Mouse (Mus musculus): ENCODE measurements around the gene 2210016F16Rik.
A peak's percentile ranks its signal among the peaks of the same experiment; 100 is the strongest.
"Not testable (repeated sequence)": the region's sequence is repeated elsewhere in the genome, so short reads cannot be mapped to it uniquely, and the experiment has no call there.

Gene 2210016F16Rik

DNA sequence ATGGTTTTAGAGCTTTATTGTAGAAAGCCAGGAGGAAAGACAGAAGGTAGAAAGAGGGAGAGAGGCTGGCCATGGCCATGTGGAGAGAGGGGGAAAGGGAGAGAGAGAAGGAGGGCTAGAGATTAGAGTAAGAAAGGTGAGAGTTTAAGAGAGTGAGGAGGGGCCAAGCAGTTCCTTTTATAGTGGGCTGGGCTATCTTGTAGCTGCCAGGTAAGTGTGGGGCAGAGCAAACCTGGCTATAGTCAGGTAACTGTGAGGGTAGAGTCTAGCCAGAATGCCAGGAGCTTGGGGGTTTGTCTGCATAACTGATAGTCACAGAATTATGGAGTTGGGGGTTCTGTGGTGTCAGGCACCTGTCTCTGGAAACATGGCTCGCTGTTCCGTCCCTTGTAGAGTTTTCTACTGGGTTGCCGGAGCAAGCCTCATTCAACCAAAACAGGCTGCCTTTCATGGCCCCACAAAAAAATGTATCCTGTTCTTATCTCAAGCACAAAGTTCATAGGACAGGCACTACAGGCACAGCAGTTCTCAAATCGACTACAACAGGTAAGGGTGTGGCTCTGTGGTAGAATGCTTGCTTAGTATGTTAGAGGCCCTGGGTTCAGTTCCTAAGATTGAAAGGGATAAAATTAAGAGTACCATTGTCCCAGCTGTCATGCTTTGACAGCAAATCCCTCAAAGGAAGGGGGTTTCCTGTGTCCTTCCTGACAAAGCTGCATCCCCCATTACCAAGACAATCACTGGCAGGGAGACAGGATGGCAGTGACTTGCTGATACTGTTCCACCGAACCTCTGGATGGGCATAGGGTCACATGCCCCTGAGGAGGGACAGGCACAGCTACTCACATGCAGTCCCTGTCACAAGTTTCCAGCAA, 12.5 kb downstream of the 2210016F16Rik start:
- no peak for DNase-seq

DNA sequence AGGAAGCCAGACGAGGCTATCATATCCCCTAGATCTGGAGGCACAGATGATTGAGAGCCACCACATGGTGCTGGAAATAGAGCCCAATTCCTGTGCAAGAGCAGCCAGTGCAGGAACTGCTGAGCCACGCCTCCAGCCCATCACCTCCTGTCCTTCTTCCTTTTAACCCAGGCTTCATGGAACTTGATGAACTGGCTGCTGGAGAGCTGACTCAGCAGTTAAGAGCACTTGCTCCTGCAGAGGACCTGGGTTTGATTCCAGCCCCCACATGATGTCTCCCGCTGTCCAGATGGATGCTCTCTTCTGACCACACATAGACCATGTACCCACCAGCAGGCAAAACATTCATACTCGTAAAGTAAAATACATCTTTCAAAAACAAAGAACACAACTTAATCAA, 16.2 kb downstream of the 2210016F16Rik start:
- no peak for DNase-seq

DNA sequence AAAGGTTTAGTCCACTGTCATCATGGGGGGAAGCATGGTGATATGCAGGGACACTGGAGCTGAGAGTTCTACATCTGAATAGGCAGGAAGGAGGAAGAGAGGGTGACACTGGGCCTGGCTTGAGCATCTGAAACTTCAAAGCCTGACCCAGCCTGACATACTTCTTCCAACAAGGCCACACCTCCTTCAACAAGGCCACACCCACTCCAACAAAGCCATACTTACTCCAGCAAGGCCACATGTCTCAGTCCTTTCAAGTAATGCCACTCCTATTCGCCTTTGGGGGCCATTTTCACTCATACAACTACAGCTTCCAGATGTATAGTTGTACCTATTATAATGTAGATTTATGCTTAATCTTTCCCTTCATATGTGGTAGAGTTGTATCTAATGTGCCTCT, 17.4 kb downstream of the 2210016F16Rik start:
- DNase-seq, result no peak

DNA sequence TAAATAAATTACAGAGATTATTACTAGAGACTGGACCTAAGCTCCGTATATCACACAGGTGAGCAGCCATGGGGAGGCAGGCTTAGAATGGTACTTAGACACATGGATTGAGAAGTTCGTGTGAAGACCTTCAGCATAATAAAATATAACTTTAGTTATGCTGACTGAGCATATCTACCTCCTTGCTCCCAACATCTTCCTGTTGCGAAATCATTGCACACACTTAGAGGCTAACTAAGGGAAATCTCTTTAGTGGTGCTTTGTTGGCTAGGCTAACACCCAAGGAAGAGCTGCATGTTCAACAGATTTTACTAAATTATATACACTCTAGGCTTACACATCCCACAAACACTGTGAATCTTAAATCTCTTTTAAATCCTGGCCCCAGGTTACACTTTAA, 18.7 kb downstream of the 2210016F16Rik start:
- DNase-seq, result no peak

DNA sequence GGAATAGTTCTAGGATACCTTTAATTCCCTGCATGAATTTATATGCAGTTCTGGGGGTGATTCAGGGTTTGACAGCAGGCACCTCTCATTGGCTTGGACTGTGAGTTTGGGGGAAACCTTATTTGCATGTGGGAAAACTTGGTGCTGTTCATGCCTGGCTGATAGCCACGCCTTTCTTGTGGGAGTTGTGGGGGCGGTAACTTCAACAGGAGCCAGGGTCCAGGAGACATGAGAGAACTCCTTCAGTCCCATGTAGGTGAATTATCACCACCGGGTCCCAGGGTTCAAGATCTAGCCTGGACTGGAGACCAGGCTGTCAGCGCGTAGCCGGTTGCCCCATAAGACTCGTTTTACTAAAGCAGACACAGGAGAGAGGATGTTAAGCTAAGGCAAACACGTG, 19.8 kb downstream of the 2210016F16Rik start:
- DNase-seq, result not testable (repeated sequence)

DNA sequence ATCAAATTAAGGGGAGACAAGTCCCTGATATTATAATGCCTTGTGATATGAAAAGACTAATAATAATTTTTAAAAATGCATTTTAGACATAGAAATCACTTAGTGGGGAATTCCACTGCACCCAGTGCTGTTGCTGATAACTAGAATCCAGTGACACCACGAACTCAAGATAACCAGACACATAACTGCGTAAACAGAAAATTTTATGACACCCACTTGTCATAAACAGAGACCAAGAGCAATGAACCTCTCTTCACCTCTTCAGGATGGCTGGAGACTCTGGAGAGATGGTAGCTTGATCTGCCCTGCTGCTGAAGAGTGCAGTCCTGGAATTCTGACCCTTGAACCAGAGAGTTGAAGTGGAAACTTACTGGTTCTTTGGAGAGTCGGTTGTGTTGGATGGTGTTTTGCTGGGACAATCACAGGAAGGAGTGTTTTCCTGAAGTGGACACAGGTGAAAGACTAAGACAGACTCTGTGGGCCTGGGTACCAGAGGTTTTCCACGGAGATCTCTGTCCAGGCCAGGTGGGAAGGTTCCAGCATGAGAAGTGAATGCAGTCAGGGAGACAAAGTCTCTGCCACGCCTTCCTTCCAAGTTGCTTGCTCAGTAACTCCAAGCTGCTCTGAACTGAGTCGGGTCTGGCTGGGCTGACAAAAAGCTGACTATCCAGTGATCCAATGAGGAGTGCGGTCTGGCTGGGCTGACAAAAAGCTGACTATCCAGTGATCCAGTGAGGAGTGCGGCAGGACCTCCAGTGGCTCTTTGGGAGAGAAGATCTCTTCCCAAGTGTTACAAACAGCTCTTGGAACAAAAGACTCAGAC, 20.5 kb downstream of the 2210016F16Rik start:
- DNase-seq, result no peak

DNA sequence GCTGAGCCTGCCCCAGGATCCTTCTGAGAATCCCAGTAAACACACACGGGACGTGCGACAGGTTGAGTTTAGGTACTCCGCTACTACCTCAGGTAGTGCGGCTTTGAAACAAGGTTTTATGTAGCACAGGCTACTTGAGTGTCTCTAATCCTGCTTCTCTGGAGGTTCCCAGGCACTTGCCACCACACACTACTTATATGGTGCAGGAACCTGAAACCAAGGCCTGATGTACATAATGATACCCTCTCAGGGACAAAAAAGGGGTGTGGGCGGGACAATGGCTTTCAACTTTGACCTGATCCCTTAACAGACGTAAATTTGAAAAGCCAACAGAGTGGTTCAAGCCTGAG, 25.7 kb downstream of the 2210016F16Rik start:
- DNase-seq, result no peak

DNA sequence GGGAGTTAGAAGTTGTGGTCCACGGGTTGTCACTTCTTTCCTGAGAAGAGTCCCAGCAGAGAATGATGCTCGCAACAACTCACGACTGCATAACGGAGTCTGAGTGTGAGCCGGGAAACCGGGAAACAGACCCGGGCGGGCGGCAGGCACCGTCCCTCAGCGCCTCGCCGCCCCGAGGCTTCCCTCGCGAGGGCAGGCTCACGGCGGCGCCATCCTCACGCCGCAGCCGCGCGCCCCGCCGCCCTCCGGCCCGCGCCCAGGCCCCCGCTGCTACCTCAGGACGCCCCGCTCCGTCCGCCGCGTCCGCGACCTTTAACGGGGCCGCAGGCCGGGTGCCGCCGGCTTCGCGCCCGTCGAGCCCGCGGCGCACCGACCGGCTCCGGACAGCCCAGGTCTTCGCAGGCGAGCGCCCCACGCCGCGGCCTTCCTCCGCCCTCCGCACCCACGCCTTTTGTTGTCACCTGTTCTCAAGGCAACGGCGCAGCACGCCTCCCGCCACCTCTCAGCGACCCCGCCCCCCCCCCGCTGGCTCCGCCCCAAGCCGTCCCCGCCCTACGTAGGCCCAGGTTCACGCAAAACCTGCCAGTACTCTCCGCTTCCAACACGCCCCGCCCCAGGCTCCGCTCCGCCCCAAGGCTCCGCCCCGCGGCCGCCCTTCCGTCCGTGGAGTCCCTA, 26.3 kb downstream of the 2210016F16Rik start, which contains the start of gene Kif27:
TSS of gene Kif27 (minus strand) at position 494 of the 675 bp plus-strand sequence.
- peak; percentile 93 for DNase-seq

DNA sequence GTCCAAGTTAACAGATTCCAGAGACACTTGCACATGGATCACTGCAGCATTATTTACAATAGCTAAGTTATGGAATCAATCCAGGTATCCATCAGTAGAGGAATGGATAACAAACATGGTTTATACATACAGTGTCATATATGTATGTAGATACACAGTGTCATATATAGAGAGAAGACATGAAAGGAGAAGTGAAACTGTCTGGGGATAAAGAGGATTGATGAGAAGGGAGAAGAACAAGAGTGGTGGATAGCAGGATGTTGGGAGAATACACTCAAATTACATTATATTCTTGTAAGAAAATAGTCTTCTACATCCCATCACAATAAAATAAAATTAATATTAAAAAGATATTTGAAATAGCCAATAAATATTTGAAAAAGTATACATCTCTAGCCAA, 32.0 kb downstream of the 2210016F16Rik start:
- DNase-seq, result no peak

DNA sequence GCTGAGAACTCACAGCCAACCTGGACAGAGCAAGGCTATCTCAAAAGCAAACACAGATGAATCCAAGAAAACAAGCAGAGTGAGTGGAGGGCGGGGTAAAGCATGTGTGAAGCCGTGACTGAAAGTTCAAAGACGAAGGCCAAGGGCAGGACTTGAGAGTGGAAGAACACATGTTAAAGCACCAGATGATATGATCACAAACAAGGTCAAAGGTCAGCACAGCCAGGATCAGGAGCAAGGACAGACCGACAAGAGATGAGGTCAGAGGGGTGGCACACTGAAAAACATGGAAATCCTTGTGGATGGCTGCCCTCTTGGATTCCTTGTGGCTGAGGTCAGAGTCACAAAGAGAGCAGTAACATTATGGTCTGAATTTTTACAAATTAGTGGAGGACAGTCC, 34.4 kb downstream of the 2210016F16Rik start:
- no peak for DNase-seq

DNA sequence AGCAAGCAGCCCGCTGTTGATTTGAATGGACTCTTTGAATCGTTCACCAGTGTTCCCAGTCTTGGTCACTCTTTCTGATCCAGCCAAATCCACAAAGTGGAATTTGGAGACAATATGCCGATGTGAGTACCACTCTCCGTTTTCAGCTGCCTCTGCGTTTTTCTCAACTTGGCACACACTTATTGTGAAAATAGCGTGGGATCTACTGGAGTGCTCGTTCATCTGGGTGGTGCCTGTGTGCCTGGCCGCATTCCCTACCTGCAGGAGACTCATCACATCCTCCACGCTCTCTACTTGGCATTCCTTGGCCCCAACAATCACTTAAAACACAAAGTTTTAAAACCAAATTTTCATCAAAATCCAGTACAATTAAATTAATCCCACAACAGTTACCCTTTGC, 40.5 kb downstream of the 2210016F16Rik start:
- no peak for DNase-seq

DNA sequence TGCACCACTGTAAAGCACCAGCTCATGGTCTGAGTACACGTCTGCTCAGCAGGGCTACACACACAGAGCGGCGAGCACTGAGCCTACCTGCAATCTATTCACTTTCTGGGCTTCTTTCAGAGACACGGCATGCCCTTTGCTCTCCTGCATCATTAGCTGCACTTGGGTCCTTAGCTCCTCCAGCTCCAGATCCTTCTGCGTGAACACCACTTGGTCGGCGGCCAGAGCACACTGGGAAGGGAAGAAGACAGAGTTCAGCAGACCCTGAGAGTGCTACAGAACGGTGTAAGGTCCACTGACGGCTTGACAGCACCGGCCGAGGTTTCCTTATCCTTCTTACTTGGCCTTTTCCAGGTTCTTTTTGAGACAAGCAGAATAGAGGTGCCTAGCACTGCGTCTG, 47.6 kb downstream of the 2210016F16Rik start:
- no peak for DNase-seq

DNA sequence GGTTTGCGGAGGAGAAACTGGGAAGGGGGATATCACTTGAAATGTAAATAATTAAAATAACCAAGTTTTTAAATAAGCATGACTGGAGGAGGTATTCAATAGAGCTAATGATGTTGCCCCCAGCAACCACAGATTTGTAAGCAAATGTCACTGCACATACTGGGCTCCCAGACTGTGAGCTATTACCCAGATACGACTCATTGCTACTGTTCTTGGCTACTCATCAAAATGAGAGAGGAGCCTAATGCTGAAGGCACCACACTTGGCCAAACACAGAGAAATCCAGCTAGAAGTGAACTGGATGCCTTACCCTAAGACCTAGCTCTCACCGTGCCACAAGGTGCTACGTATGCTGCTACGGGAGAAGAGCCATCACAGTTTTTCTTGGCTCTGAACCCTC, 50.9 kb downstream of the 2210016F16Rik start:
- no peak for DNase-seq

Data from thymus, postnatal 4 days (tissue).